Mouse (Mus musculus) G1E-ER4 (cell line): ENCODE data around the gene Rfx4. TPM values are rescaled to one million over a fixed set of nuclear protein-coding genes. Genes with fewer than 3 reads are reported as not detected.

ENCODE experiments used
- GATA1 ChIP-seq: IDR thresholded peaks from one replicate; pipeline ENCODE4 v1.8.0; 2012; ENCODE audit warnings: low read length, inconsistent platforms
- polyA plus RNA-seq: library from polyadenylated mRNA; stranded (reverse); fragments of >175 nt; gene quantifications from 2 replicates; pipeline ENCODE4 v1.2.3, GENCODE M21; 2012

Gene Rfx4
- polyA plus RNA-seq, 1 experiment = not detected

- TF ChIP-seq GATA1 = no peak
Measured at GRCm38 (mm10) chr10:84908006-84908405, 152.1 kb downstream of the Rfx4 start.

- no peak for TF ChIP-seq GATA1
Measured at GRCm38 (mm10) chr10:84908471-84908870, 152.6 kb downstream of the Rfx4 start.

GRCm38 (mm10) chr10:84909021-84909801, 153.3 kb downstream of the Rfx4 start:
- TF ChIP-seq GATA1 = no peak

GRCm38 (mm10) chr10:84910194-84910593, 154.3 kb downstream of the Rfx4 start:
- no peak for TF ChIP-seq GATA1

GRCm38 (mm10) chr10:84910758-84911384, 155.0 kb downstream of the Rfx4 start:
- TF ChIP-seq GATA1 = no peak

- no peak for TF ChIP-seq GATA1
Measured at GRCm38 (mm10) chr10:84913148-84913547, 157.3 kb downstream of the Rfx4 start.

GRCm38 (mm10) chr10:84915476-84915875, 159.6 kb downstream of the Rfx4 start:
- TF ChIP-seq GATA1 = no peak

GRCm38 (mm10) chr10:84916810-84917730, 161.2 kb downstream of the Rfx4 start, which contains the start of gene Ric8b:
Ric8b (plus strand) TSS chr10:84917616.
- TF ChIP-seq GATA1 = no peak

- TF ChIP-seq GATA1 = no peak
Measured at GRCm38 (mm10) chr10:84917731-84918095, 161.9 kb downstream of the Rfx4 start.

GRCm38 (mm10) chr10:84926336-84926735, 170.5 kb downstream of the Rfx4 start:
- TF ChIP-seq GATA1 = no peak

- TF ChIP-seq GATA1 = no peak
Measured at GRCm38 (mm10) chr10:84926885-84927284, 171.0 kb downstream of the Rfx4 start.

GRCm38 (mm10) chr10:84928465-84928864, 172.6 kb downstream of the Rfx4 start:
- no peak for TF ChIP-seq GATA1

GRCm38 (mm10) chr10:84935553-84936209, 179.8 kb downstream of the Rfx4 start:
- TF ChIP-seq GATA1 = no peak

GRCm38 (mm10) chr10:84936832-84937515, 181.1 kb downstream of the Rfx4 start:
- TF ChIP-seq GATA1 = no peak
